Mouse (Mus musculus) c-Kit-positive CD71-negative TER-119-negative erythroid progenitor cells, embryonic 14.5 days (primary cell): Measurements from ENCODE around the gene Map4k4.

Source experiments
- DNase-seq: peaks from one replicate; pipeline ENCODE4 v3.0.0-alpha.2; 2013; ENCODE audit warnings: low read depth

Map4k4 gene

GRCm38 (mm10) chr1:40037831-40038230 is 137.1 kb downstream of the Map4k4 start:
- no peak for DNase-seq

- DNase-seq, result no peak
Measured at GRCm38 (mm10) chr1:40045686-40046085, 145.0 kb downstream of the Map4k4 start.

GRCm38 (mm10) chr1:40046600-40046999 is 145.9 kb downstream of the Map4k4 start:
- DNase-seq, result no peak

- DNase-seq, result peak; percentile 47
Measured at GRCm38 (mm10) chr1:40051157-40051556, 150.4 kb downstream of the Map4k4 start.

GRCm38 (mm10) chr1:40052156-40052555 is 151.4 kb downstream of the Map4k4 start:
- DNase-seq, result no peak

GRCm38 (mm10) chr1:40053071-40053470 is 152.4 kb downstream of the Map4k4 start:
- no peak for DNase-seq

GRCm38 (mm10) chr1:40055051-40055450 is 154.3 kb downstream of the Map4k4 start:
- no peak for DNase-seq

GRCm38 (mm10) chr1:40055963-40056362 is 155.2 kb downstream of the Map4k4 start:
- DNase-seq, result no peak

GRCm38 (mm10) chr1:40057351-40057750 is 156.6 kb downstream of the Map4k4 start:
- no peak for DNase-seq

- DNase-seq, result no peak
Measured at GRCm38 (mm10) chr1:40058013-40058412, 157.3 kb downstream of the Map4k4 start.

GRCm38 (mm10) chr1:40059122-40059774 is 158.5 kb downstream of the Map4k4 start:
- DNase-seq, result no peak

- no peak for DNase-seq
Measured at GRCm38 (mm10) chr1:40061359-40061758, 160.6 kb downstream of the Map4k4 start.

GRCm38 (mm10) chr1:40063409-40063808 is 162.7 kb downstream of the Map4k4 start:
- no peak for DNase-seq

GRCm38 (mm10) chr1:40064508-40064907 is 163.8 kb downstream of the Map4k4 start:
- no peak for DNase-seq

GRCm38 (mm10) chr1:40072558-40072957 is 171.8 kb downstream of the Map4k4 start:
- no peak for DNase-seq

GRCm38 (mm10) chr1:40073779-40074178 is 173.1 kb downstream of the Map4k4 start, which contains the start of gene Il1r2:
TSS of gene Il1r2 (plus strand) at chr1:40074079.
- DNase-seq, result no peak
